In genomic region chr2:52438013-52438412, GRCm38 (mm10) we compare ENCODE assay signal across 8 mouse cellular contexts. TPM values are rescaled to one million over a fixed set of nuclear protein-coding genes. Genes with fewer than 3 reads are reported as not detected.
A peak's percentile ranks its signal among the peaks of the same experiment; 100 is the strongest.
DNase-seq lines count a peak whose midpoint lies in the region; ATAC-seq lines count a peak whose summit lies in the region.

No protein-coding gene starts in this region.

- H3K27me3 ChIP-seq in embryonic facial prominence, embryonic 14.5 days (replicated peaks; ENCODE audit: control insufficient read depth, insufficient read depth, low read length), result no peaks in the 10 kb centered on the region
- no peaks in the 10 kb centered on the region for H3K27me3 ChIP-seq in embryonic facial prominence, embryonic 10.5 days (replicated peaks; ENCODE audit: low read depth, poor library complexity, severe bottlenecking)
- H3K27me3 ChIP-seq in forebrain, embryonic 12.5 days, result no peaks in the 10 kb centered on the region

- H3K9ac ChIP-seq in embryonic facial prominence, embryonic 14.5 days (ENCODE audit: low read depth, low read length), result no peak overlapping the region
- no peak overlapping the region for H3K9ac ChIP-seq in forebrain, embryonic 12.5 days

- intact Hi-C loops in heart, postnatal 36 days (cut with DNase I), result no loop called here

- WGBS in embryonic facial prominence, embryonic 14.5 days, result 44% methylated on average over 6 of the region's 6 CpGs
- WGBS in embryonic facial prominence, embryonic 10.5 days, result 64% methylated on average over 6 of the region's 6 CpGs
- 65% methylated on average over 6 of the region's 6 CpGs for WGBS in forebrain, embryonic 12.5 days

- no peaks in the 10 kb centered on the region for H3K36me3 ChIP-seq in embryonic facial prominence, embryonic 14.5 days (ENCODE audit: control insufficient read depth, insufficient read depth, low read length)
- H3K36me3 ChIP-seq in embryonic facial prominence, embryonic 10.5 days (replicated peaks), result no peaks in the 10 kb centered on the region
- H3K36me3 ChIP-seq in forebrain, embryonic 12.5 days (replicated peaks), result no peaks in the 10 kb centered on the region

- no peaks in the 10 kb centered on the region for H3K9me3 ChIP-seq in embryonic facial prominence, embryonic 14.5 days (ENCODE audit: control insufficient read depth, low read length)
- no peaks in the 10 kb centered on the region for H3K9me3 ChIP-seq in embryonic facial prominence, embryonic 10.5 days
- no peaks in the 10 kb centered on the region for H3K9me3 ChIP-seq in forebrain, embryonic 12.5 days

- DNase-seq in embryonic facial prominence, embryonic 14.5 days (ENCODE audit: low spot score), result peak; percentile 76
- DNase-seq in embryonic facial prominence, embryonic 10.5 days (ENCODE audit: low spot score), result no peak
- peak; percentile 24 to 67 for DNase-seq in urinary bladder, postnatal 4 days (ENCODE audit: low spot score in 2 of 2)
- no peak for DNase-seq in urinary bladder, postnatal 10 days (ENCODE audit: low spot score)
- DNase-seq in heart, postnatal 36 days, result peak; percentile 62 to 68
- DNase-seq in c-Kit-positive CD71-positive TER-119-positive erythroid progenitor cells, embryonic 14.5 days (ENCODE audit: low spot score), result no peak

- no peak overlapping the region for H3K27ac ChIP-seq in embryonic facial prominence, embryonic 14.5 days (replicated peaks; ENCODE audit: low read depth, low read length)
- no peak overlapping the region for H3K27ac ChIP-seq in embryonic facial prominence, embryonic 10.5 days (replicated peaks)
- H3K27ac ChIP-seq in forebrain, embryonic 12.5 days, result no peak overlapping the region

- H3K4me3 ChIP-seq in embryonic facial prominence, embryonic 14.5 days (ENCODE audit: low read depth, low read length), result no peak overlapping the region
- H3K4me3 ChIP-seq in embryonic facial prominence, embryonic 10.5 days, result no peak overlapping the region
- H3K4me3 ChIP-seq in forebrain, embryonic 12.5 days (replicated peaks), result no peak overlapping the region

- ATAC-seq in embryonic facial prominence, embryonic 14.5 days (ENCODE audit: low read depth), result peak; percentile 62
- peak; percentile 81 for ATAC-seq in megakaryocyte-erythroid progenitor cell, adult 5-6 weeks (replicated peaks; ENCODE audit: low FRiP score, low TSS enrichment, poor library complexity, severe bottlenecking)
- no peak for ATAC-seq in forebrain, embryonic 12.5 days (ENCODE audit: low FRiP score)

- H3K4me1 ChIP-seq in embryonic facial prominence, embryonic 14.5 days (ENCODE audit: control insufficient read depth, insufficient read depth, low read length), result peaks cover 4% of the 10 kb centered on the region
- H3K4me1 ChIP-seq in embryonic facial prominence, embryonic 10.5 days, result peaks cover 22% of the 10 kb centered on the region
- peaks cover 4% of the 10 kb centered on the region; the same call in 1 of the 2 replicates for H3K4me1 ChIP-seq in forebrain, embryonic 12.5 days

- no peak overlapping the region for H3K4me2 ChIP-seq in embryonic facial prominence, embryonic 14.5 days (ENCODE audit: low read depth, low read length)
- H3K4me2 ChIP-seq in forebrain, embryonic 12.5 days, result no peak overlapping the region

RNA-seq across cellular contexts. Expression of gene Arl5a, which starts 13.3 kb away (rescaled TPM):
- polyA plus RNA-seq in embryonic facial prominence, embryonic 14.5 days (2014; fragmentation: Nextera tagmentation; extraction: Ambion mirVana), result 66.8 and 71.4 TPM in 2 replicates
- 53.6 and 54.1 TPM in 2 replicates for polyA plus RNA-seq in embryonic facial prominence, embryonic 10.5 days (2016; fragmentation: Nextera tagmentation; extraction: Ambion mirVana)
- total RNA-seq in heart, postnatal 36 days (2021), result 10 to 100 TPM; 33.8 to 35.0 TPM
- total RNA-seq in megakaryocyte-erythroid progenitor cell, adult 5-6 weeks (2014; fragmentation: Nextera tagmentation), result 23.3 and 35.2 TPM in 2 replicates
- total RNA-seq in megakaryocyte-erythroid progenitor cell, adult 5-6 weeks (2017), result 38.5 and 40.3 TPM in 2 replicates
- polyA plus RNA-seq in forebrain, embryonic 12.5 days (2016; fragmentation: Nextera tagmentation; extraction: Ambion mirVana), result 67.8 and 72.3 TPM in 2 replicates

RNA-seq across cellular contexts. Expression of gene Neb, which starts 59.7 kb away (rescaled TPM):
- 212 and 249 TPM in 2 replicates for polyA plus RNA-seq in embryonic facial prominence, embryonic 14.5 days (2014; fragmentation: Nextera tagmentation; extraction: Ambion mirVana)
- 0.52 and 1.00 TPM in 2 replicates for polyA plus RNA-seq in embryonic facial prominence, embryonic 10.5 days (2016; fragmentation: Nextera tagmentation; extraction: Ambion mirVana)
- total RNA-seq in heart, postnatal 36 days (2021), result 1 to 10 TPM; 5.2 to 6.7 TPM
- 1.2 TPM in 1 of 2 replicates, not detected in the other for total RNA-seq in megakaryocyte-erythroid progenitor cell, adult 5-6 weeks (2014; fragmentation: Nextera tagmentation)
- 0.05 and 0.19 TPM in 2 replicates for total RNA-seq in megakaryocyte-erythroid progenitor cell, adult 5-6 weeks (2017)
- polyA plus RNA-seq in forebrain, embryonic 12.5 days (2016; fragmentation: Nextera tagmentation; extraction: Ambion mirVana), result 1.1 and 1.7 TPM in 2 replicates

Comparison
In these comparisons a context has a peak if more than half of its experiments do, and no peak if none do; other contexts are left out.
1. DNase-seq: peak in embryonic facial prominence, embryonic 14.5 days (single experiment), urinary bladder, postnatal 4 days (2 of 2) and heart, postnatal 36 days (2 of 2); none in embryonic facial prominence, embryonic 10.5 days (single experiment), urinary bladder, postnatal 10 days (single experiment) and c-Kit-positive CD71-positive TER-119-positive erythroid progenitor cells, embryonic 14.5 days (single experiment).
2. RNA of gene Neb, which starts 59.7 kb away (polyA plus RNA-seq): 212 to 249 TPM in embryonic facial prominence, embryonic 14.5 days; 1.1 to 1.7 TPM in forebrain, embryonic 12.5 days and 0.52 to 1.00 TPM in embryonic facial prominence, embryonic 10.5 days; every median in the first group is over 10 times any median in the second.